Mouse (Mus musculus): ENCODE data around the gene Ccdc141.

Gene Ccdc141

DNA sequence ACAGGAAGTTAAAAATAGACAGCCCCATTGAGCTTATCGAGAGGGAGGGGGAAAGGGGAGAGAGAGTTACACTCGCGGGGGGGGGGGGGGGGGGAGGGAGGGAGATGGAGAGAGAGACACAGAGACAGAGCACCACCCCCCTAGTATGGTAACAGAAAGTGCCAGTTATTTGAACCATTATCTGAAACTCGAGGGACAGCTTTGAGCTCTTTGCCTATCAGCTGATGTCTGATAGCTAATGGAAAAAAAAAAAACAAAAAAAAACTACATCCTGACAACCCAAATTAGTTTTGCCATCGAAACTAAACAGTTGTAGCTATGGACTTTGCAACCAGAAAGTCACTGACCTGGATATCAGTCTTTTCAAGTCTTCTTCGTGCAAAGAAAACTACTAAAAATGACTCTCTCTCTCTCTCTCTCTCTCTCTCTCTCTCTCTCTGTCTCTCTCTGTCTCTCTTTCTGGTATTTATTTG, at the start of gene Ccdc141:
Gene Ccdc141 (minus strand): TSS at position 4 of the 473 bp plus-strand sequence.
- DNase-seq, result no peak

GRCm38 (mm10) chr2:77212885-77213284, 42.4 kb upstream of the Ccdc141 start:
- DNase-seq, result no peak

GRCm38 (mm10) chr2:77206951-77207350, 36.5 kb upstream of the Ccdc141 start:
- no peak for DNase-seq

- DNase-seq, result no peak
Observed at GRCm38 (mm10) chr2:77203916-77204315, 33.5 kb upstream of the Ccdc141 start.

DNA sequence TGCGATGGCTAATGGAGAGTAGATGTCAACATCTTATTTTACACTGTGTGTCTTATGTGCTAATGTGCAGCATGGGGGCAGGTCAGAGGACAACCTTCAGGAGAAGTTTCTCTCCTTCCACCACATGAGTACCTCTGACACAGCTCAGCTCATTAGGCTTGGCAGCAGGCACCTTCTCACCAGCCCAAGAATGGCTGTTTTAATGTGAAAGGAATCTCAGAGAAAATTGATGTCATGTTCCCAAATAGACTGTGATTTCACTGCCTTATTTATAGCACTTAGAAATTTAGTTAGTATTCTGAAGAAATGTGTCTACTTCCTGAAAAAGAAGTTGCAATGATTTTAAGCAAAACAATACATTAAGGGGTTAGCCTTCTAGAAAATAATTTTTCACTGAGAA, 31.5 kb upstream of the Ccdc141 start:
- DNase-seq, result no peak

GRCm38 (mm10) chr2:77200958-77201614, 30.6 kb upstream of the Ccdc141 start:
- DNase-seq, result no peak

- no peak for DNase-seq
Observed at GRCm38 (mm10) chr2:77200379-77200778, 29.9 kb upstream of the Ccdc141 start.

- DNase-seq, result peak; percentile 39 to 63
Observed at GRCm38 (mm10) chr2:77198246-77198645, 27.8 kb upstream of the Ccdc141 start.

GRCm38 (mm10) chr2:77196819-77197218, 26.4 kb upstream of the Ccdc141 start:
- no peak for DNase-seq

DNA sequence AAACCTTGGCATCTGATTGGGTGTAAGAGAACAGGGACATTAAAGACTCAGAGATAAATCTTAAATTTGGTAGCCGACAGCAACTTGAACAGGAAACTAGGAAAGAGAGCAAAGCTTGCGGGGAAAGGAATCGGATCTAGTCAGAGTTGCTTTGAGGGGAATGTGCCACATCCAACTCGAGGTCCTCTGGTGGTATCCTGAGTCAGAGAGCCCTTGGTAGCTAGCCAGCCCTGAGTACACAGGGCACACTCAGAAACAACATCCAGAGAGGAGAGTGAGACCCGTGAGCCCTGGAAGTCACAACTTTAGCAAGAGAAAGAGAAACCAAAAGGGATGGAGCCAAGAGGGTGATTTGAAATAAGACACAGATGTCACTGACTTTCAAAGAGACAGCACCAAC, 24.6 kb upstream of the Ccdc141 start:
- DNase-seq, result no peak

- no peak for DNase-seq
Observed at GRCm38 (mm10) chr2:77191811-77192210, 21.4 kb upstream of the Ccdc141 start.

GRCm38 (mm10) chr2:77190891-77191290, 20.5 kb upstream of the Ccdc141 start:
- DNase-seq, result no peak

DNA sequence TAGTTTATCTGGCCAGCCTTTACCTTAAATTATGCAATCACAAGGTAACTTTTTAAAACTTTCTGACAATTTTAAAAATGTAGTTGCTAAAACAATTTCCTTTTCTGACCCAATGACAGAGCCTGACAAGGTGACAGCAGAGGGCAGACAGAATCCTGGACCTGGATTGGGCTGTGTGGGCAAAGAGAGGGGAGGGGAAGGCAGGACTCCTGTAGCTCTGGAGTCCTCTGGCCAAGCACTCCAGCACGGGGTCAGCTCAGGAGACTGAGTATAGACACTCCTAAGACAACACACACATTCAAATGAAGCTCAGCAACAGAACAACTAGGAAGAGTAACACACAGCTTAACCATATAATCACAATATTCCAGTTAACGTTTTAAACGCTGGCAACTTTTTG, 19.9 kb upstream of the Ccdc141 start:
- no peak for DNase-seq

DNA sequence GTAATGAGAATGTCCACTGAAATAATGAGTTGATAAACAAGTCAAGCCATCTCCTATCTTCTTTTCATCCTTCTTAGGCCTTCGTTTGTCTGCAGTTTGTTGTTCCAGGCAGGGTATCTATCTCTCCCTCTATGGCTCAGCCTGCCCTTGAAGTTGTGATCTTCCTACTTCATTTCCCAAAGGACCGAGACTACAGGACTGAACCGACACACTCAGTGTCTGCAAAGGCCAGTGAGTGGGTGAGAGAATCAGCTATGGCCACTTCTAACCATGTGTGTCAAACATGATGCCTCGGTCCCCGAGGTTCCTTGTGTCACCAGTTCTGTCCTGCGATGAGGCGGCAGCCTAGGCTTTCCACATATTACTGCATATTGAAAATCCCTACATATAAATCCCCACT, 19.2 kb upstream of the Ccdc141 start:
- no peak for DNase-seq

- no peak for DNase-seq
Observed at GRCm38 (mm10) chr2:77187501-77187900, 17.1 kb upstream of the Ccdc141 start.

DNA sequence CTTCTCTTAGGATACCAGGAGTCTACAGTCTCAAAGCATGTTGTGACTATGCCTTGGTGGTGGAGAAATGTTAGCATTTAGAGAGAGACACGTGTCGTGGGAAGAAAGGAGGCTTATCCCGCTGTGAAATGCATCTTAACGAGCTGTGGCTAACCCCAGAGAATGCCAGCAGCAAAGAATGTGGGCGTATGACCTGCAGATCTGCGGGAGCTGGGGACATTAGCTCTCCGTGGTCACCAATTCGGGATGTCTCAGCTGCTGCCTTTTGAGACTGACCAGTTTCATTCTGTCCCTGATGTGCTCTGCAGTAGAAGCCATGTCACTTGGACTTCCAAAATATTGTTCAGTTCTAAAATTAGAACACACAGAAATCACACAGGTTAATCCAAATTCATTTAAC, 16.5 kb upstream of the Ccdc141 start:
- DNase-seq, result no peak

GRCm38 (mm10) chr2:77184049-77184571, 13.7 kb upstream of the Ccdc141 start:
- no peak for DNase-seq

GRCm38 (mm10) chr2:77183646-77184045, 13.2 kb upstream of the Ccdc141 start:
- DNase-seq, result no peak

DNA sequence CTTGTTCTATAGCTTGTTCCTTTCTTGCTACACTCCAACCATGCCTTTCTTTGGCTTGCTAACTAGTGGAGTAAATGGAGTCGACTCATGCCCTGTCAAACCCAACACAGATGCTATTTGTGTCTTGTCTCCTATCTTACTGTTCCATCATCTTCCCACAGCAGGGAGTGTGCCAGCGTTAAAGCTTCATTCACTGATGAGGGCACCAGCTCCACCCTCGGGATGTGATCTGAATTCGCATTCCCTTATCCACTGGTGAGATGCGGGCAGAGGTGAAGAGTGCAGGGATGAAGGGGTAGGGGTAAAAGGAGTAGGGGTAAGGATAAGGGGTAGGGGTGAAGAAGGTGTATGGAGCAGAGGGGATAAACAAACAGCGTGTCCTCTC, 12.6 kb upstream of the Ccdc141 start:
- no peak for DNase-seq

GRCm38 (mm10) chr2:77182271-77182995, 12.0 kb upstream of the Ccdc141 start:
- no peak for DNase-seq

GRCm38 (mm10) chr2:77177472-77177871, 7.0 kb upstream of the Ccdc141 start:
- no peak for DNase-seq

DNA sequence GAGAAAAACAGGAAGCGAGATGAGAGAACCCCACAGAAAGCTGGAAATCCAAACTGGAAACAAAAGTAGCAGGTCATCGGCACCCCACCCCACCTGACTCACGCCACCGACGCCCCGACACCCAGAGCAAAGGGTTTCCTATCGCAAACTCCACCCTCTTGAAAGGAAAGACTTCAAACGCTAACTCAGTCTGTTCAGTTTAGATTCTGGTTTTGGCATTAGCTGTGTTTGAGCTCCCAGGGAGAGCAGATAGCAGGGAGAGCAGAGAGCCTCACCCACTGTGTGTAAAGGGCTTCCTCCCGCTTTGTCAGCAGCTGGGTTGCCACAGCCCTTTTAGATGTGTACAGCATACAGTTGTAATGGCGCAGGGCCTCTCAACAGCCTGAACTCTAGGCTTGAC, 6.0 kb upstream of the Ccdc141 start:
- DNase-seq, result no peak

- no peak for DNase-seq
Observed at GRCm38 (mm10) chr2:77175411-77175810, 5.0 kb upstream of the Ccdc141 start.

- DNase-seq, result peak; percentile 41 to 62
Observed at GRCm38 (mm10) chr2:77174313-77174712, 3.9 kb upstream of the Ccdc141 start.
